8 mouse cellular contexts compared by ENCODE assay signal in genomic region chr16:55933681-55934343, GRCm38 (mm10). TPM values are rescaled to one million over a fixed set of nuclear protein-coding genes. Genes with fewer than 3 reads are reported as not detected.
A peak's percentile ranks its signal among the peaks of the same experiment; 100 is the strongest.
DNase-seq lines count a peak whose midpoint lies in the region; ATAC-seq and TF ChIP-seq lines count a peak whose summit lies in the region.

No protein-coding gene starts in this region.

- peak overlapping the region; percentile 70 for H3K9ac ChIP-seq in intestine, embryonic 16.5 days (ENCODE audit: low read depth, low read length)
- peak overlapping the region; percentile 41 for H3K9ac ChIP-seq in limb, embryonic 15.5 days
- H3K9ac ChIP-seq in midbrain, embryonic 15.5 days, result peak overlapping the region; percentile 64

- peak overlapping the region; percentile 82 for H3K4me3 ChIP-seq in gastrocnemius, adult 2 months
- H3K4me3 ChIP-seq in intestine, embryonic 16.5 days (ENCODE audit: low read length), result peak overlapping the region; percentile 71
- peak overlapping the region; percentile 61 for H3K4me3 ChIP-seq in limb, embryonic 15.5 days
- peak overlapping the region; percentile 70 for H3K4me3 ChIP-seq in midbrain, embryonic 15.5 days

- no peaks in the 10 kb centered on the region for H3K36me3 ChIP-seq in intestine, embryonic 16.5 days (ENCODE audit: control insufficient read depth, insufficient read depth, low read length)
- 0 out of 2 replicates have a peak, but pooled peaks cover 6% of the 10 kb centered on the region for H3K36me3 ChIP-seq in limb, embryonic 15.5 days
- H3K36me3 ChIP-seq in midbrain, embryonic 15.5 days (replicated peaks), result no peaks in the 10 kb centered on the region

- peak; percentile 40 for ATAC-seq in intestine, embryonic 16.5 days
- ATAC-seq in limb, embryonic 15.5 days (ENCODE audit: insufficient number of reproducible peaks, low FRiP score, low TSS enrichment, low read depth), result no peak; the same call in 1 of the 2 replicates
- peak; percentile 74 for ATAC-seq in midbrain, embryonic 15.5 days (replicated peaks)

- no peaks in the 10 kb centered on the region for H3K27me3 ChIP-seq in intestine, embryonic 16.5 days (replicated peaks; ENCODE audit: control insufficient read depth, insufficient read depth, low read length)
- no peaks in the 10 kb centered on the region for H3K27me3 ChIP-seq in limb, embryonic 15.5 days
- no peaks in the 10 kb centered on the region for H3K27me3 ChIP-seq in midbrain, embryonic 15.5 days (replicated peaks)

- under 1% methylated on average over 32 of the region's 32 CpGs for WGBS in intestine, embryonic 16.5 days
- WGBS in limb, embryonic 15.5 days, result under 1% methylated on average over 32 of the region's 32 CpGs
- WGBS in midbrain, embryonic 15.5 days, result under 1% methylated on average over 32 of the region's 32 CpGs

- H3K9me3 ChIP-seq in intestine, embryonic 16.5 days (ENCODE audit: control insufficient read depth, low read length), result no peaks in the 10 kb centered on the region
- H3K9me3 ChIP-seq in limb, embryonic 15.5 days, result no peaks in the 10 kb centered on the region
- H3K9me3 ChIP-seq in midbrain, embryonic 15.5 days, result no peaks in the 10 kb centered on the region

- H3K4me2 ChIP-seq in intestine, embryonic 16.5 days (ENCODE audit: low read depth, low read length), result peak overlapping the region; percentile 62
- H3K4me2 ChIP-seq in limb, embryonic 15.5 days, result peak overlapping the region; percentile 64
- peak overlapping the region; percentile 73 for H3K4me2 ChIP-seq in midbrain, embryonic 15.5 days

- peak overlapping the region; percentile 86 for H3K27ac ChIP-seq in gastrocnemius, adult 2 months
- H3K27ac ChIP-seq in intestine, embryonic 16.5 days (ENCODE audit: low read length), result no peak overlapping the region
- peak overlapping the region; percentile 34 for H3K27ac ChIP-seq in limb, embryonic 15.5 days
- peak overlapping the region; percentile 79 for H3K27ac ChIP-seq in midbrain, embryonic 15.5 days

- DNase-seq in kidney, adult 8-10 months, result peak; percentile 32 to 36
- DNase-seq in kidney, adult 11 months, result no peak
- DNase-seq in cerebellum, adult 9-11 months, result peak; percentile 72
- DNase-seq in gastrocnemius, adult 2 months, result peak; percentile 47
- peak; percentile 40 for DNase-seq in telencephalon, adult 2 months (ENCODE audit: low read depth, low spot score)

- TF ChIP-seq CTCF in gastrocnemius, adult 2 months (IDR thresholded peaks at IDR 0.05), result no peak

- no peaks in the 10 kb centered on the region for H3K4me1 ChIP-seq in intestine, embryonic 16.5 days (ENCODE audit: control insufficient read depth, insufficient read depth, low read length)
- peaks cover 7% of the 10 kb centered on the region for H3K4me1 ChIP-seq in limb, embryonic 15.5 days
- H3K4me1 ChIP-seq in midbrain, embryonic 15.5 days, result peaks cover 8% of the 10 kb centered on the region; the same call in 1 of the 2 replicates

- intact Hi-C loops in gastrocnemius, adult 2 months (cut with DNase I), result no loop called here

RNA-seq across cellular contexts. Expression of gene Cep97, which starts 0.8 kb away (rescaled TPM):
- 1 to 10 TPM; 5.8 to 6.3 TPM for total RNA-seq in gastrocnemius, adult 2 months (2021)
- 4.7 and 5.8 TPM in 2 replicates for polyA plus RNA-seq in intestine, embryonic 16.5 days (2015; fragmentation: Nextera tagmentation; extraction: Ambion mirVana)
- 7.2 and 8.6 TPM in 2 replicates for polyA plus RNA-seq in limb, embryonic 15.5 days (2015; fragmentation: Nextera tagmentation; extraction: Ambion mirVana)
- 14.3 and 14.5 TPM in 2 replicates for polyA plus RNA-seq in midbrain, embryonic 15.5 days (2015; fragmentation: Nextera tagmentation; extraction: Ambion mirVana)

RNA-seq across cellular contexts. Expression of gene Rpl24, which starts 32.3 kb away (rescaled TPM):
- 100 to 1,000 TPM; 585 to 675 TPM for total RNA-seq in gastrocnemius, adult 2 months (2021)
- 606 and 662 TPM in 2 replicates for polyA plus RNA-seq in intestine, embryonic 16.5 days (2015; fragmentation: Nextera tagmentation; extraction: Ambion mirVana)
- 617 and 730 TPM in 2 replicates for polyA plus RNA-seq in limb, embryonic 15.5 days (2015; fragmentation: Nextera tagmentation; extraction: Ambion mirVana)
- polyA plus RNA-seq in midbrain, embryonic 15.5 days (2015; fragmentation: Nextera tagmentation; extraction: Ambion mirVana), result 415 and 447 TPM in 2 replicates

RNA-seq across cellular contexts. Expression of gene Nxpe3, which starts 38.7 kb away (rescaled TPM):
- total RNA-seq in gastrocnemius, adult 2 months (2021), result under 1 TPM; 0.39 to 0.56 TPM
- polyA plus RNA-seq in intestine, embryonic 16.5 days (2015; fragmentation: Nextera tagmentation; extraction: Ambion mirVana), result 1.5 and 1.7 TPM in 2 replicates
- 0.45 and 0.59 TPM in 2 replicates for polyA plus RNA-seq in limb, embryonic 15.5 days (2015; fragmentation: Nextera tagmentation; extraction: Ambion mirVana)
- 1.3 and 1.5 TPM in 2 replicates for polyA plus RNA-seq in midbrain, embryonic 15.5 days (2015; fragmentation: Nextera tagmentation; extraction: Ambion mirVana)

RNA-seq across cellular contexts. Expression of gene Zbtb11, which starts 39.9 kb away (rescaled TPM):
- total RNA-seq in gastrocnemius, adult 2 months (2021), result 10 to 100 TPM; 12.4 to 13.0 TPM
- 12.0 and 12.7 TPM in 2 replicates for polyA plus RNA-seq in intestine, embryonic 16.5 days (2015; fragmentation: Nextera tagmentation; extraction: Ambion mirVana)
- polyA plus RNA-seq in limb, embryonic 15.5 days (2015; fragmentation: Nextera tagmentation; extraction: Ambion mirVana), result 17.7 and 20.9 TPM in 2 replicates
- polyA plus RNA-seq in midbrain, embryonic 15.5 days (2015; fragmentation: Nextera tagmentation; extraction: Ambion mirVana), result 22.8 and 24.8 TPM in 2 replicates
